Mouse (Mus musculus) layer of hippocampus, postnatal 10 days (tissue): ENCODE data around the gene Rgs3. TPM values are rescaled to one million over a fixed set of nuclear protein-coding genes. Genes with fewer than 3 reads are reported as not detected.

Source experiments
- DNase-seq, 2 experiments: peaks; one replicate each; pipeline ENCODE4 v3.0.0; 2021; ENCODE audit warnings: low spot score in 2 of 2
- total RNA-seq, 2 experiments: library from RNA; stranded (reverse); gene quantifications; 2 replicates each; pipeline ENCODE4 v1.2.3; 2021

Gene Rgs3
- total RNA-seq, 2 experiments from 2014 or later = 22.2 to 23.9 TPM

DNA sequence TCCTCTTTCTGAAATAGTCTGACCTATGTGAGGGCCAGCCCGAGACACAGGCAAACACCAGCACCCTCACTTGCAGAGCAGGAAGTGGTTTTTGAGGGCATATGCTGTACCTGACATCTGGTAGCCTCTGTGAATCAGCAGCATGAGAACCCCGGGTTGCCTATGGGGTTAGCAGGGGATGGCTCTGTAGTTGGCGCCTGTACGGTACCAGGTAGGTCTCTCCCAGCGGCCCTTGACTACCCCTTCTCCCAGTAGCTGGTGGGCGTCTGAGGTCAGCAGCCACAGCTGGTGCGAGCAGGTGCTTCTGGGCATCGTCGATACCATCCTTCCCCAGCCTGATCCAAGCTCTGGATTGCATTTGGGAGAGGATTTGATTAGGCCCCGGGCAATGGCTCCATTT, 125.6 kb downstream of the Rgs3 start:
- no peak for DNase-seq

GRCm38 (mm10) chr4:62686769-62687168, 127.1 kb downstream of the Rgs3 start:
- DNase-seq = no peak

DNA sequence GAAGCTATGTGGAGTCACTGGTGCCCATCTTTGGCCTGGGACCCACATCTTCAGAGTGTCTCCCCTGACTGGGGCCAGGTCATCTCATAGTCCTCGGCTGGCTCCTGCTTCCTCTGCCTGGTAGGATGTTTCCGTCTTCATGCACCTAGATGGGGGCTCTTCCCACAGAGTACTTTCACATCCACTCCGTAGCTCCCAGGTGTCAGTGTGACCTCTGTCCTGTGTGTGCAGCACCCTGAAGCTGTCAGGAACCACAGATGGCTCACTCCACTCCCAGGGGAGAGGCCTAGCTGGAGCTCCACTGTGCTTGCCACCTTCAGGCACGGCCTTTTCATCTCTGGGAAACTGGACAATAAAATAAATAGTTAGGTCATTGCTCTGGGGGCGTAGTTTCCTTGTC, 128.5 kb downstream of the Rgs3 start:
- no peak for DNase-seq

GRCm38 (mm10) chr4:62690997-62691396, 131.3 kb downstream of the Rgs3 start:
- DNase-seq = no peak

GRCm38 (mm10) chr4:62691625-62692024, 132.0 kb downstream of the Rgs3 start:
- DNase-seq = no peak

GRCm38 (mm10) chr4:62693839-62694238, 134.2 kb downstream of the Rgs3 start:
- peak; percentile 52 to 69 for DNase-seq

- no peak for DNase-seq
Observed at GRCm38 (mm10) chr4:62694703-62695439, 135.2 kb downstream of the Rgs3 start.

DNA sequence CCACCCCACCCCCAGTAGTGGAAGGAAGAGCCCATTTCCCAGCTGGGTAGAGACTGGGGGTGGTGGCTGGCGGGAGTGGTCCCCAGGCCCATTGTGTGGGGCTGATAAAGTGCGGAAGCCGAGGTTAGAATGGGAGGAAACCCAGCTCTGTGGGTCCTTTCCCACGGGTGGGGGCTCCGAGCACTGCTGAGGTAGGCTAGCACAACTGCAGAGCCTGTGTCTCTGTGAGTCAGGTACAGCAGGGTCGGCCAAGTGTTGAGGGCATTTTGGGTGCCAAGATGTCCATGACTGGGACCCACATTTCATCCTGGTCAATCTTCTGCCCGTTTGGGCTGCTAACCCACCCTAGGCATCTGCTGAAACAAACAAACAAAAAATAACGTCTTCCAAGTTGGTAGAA, 135.9 kb downstream of the Rgs3 start:
- no peak for DNase-seq

- DNase-seq = peak; percentile 61 to 70
Observed at GRCm38 (mm10) chr4:62695946-62696345, 136.3 kb downstream of the Rgs3 start.

GRCm38 (mm10) chr4:62696699-62697404, 137.2 kb downstream of the Rgs3 start:
- DNase-seq = peak; percentile 48 to 61

DNA sequence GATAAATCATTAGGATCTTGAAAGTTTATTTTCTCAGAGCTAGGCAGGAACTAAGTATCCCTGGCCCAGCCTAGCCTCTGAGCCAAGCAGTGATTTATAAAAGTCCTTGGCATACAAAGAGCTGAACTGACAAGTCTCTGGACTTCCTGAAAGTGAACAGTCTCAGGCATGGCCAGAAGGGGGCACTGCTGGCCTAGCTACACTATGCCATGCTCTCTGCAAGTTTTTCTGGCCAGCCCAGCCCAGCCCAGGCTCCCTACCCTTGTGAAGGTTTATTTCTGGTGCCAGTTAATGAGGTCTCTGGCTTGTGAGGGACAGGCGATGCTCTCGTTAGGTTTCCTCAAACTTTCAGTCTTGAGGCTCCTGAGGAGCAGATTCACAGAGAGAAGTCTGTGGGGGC, 137.8 kb downstream of the Rgs3 start:
- DNase-seq = peak; percentile 89 to 91

GRCm38 (mm10) chr4:62698521-62698920, 138.9 kb downstream of the Rgs3 start:
- DNase-seq = no peak

GRCm38 (mm10) chr4:62699191-62699812, 139.7 kb downstream of the Rgs3 start:
- peak; percentile 92 to 94 for DNase-seq

DNA sequence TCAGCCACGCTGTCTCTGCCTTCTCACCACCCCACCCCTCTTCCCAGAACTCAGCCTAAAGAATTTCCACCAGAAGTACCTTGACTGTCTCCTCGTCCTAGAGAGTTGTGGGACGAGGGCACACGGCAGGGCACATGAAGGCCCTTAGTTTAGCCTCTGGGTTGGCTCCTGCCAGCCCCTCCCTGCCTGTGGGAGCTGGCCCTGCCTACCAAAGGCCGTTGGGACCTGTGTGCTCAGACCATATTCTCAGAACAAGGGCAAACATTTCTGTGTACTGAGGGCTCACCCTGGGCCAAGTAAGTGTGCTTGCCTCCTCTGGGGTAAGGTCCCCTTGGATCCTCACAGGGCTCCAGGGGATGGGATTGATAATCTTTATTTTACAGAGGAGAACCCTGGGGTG, 140.8 kb downstream of the Rgs3 start:
- DNase-seq = no peak

DNA sequence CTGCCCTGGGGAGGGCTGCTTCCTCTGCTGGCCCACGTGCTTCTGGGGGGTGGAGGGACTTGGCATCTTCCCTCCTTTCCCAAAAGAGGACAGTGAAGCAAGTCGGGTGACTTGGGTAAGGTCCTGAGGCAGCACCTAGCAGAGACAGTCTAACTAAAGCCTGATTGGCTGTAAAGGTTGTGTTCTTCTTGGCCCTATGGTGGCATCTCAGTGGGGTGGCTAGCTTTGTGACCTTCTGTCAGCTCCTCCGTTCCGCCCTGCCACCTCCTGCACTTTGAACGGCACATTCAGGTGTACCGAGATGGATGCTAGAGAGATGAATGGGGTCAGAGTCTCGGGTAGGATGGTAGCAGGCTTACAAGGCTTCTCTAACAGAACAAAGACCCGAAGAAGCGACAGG, 143.5 kb downstream of the Rgs3 start:
- DNase-seq = no peak

DNA sequence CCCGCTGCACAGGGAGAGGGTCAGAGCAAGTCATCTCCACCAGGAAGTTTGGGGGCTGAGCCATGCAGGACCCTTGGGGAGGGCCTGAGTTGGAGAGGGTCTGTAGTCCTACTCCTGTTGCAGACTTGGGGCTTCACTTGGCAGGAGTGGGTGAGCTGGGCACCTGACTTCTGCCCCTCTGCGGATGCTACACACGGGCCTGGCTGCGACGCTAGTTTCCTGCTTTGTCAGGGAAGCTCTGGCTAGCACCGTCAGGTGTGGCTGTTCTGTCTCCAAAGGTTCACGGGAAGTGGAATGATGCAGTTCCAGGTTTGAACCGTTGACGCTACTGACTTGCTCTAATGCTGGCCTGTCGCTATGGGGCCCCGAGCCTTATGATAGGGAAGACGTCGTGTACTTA, 144.6 kb downstream of the Rgs3 start:
- no peak for DNase-seq

GRCm38 (mm10) chr4:62705013-62705412, 145.4 kb downstream of the Rgs3 start:
- DNase-seq = no peak

DNA sequence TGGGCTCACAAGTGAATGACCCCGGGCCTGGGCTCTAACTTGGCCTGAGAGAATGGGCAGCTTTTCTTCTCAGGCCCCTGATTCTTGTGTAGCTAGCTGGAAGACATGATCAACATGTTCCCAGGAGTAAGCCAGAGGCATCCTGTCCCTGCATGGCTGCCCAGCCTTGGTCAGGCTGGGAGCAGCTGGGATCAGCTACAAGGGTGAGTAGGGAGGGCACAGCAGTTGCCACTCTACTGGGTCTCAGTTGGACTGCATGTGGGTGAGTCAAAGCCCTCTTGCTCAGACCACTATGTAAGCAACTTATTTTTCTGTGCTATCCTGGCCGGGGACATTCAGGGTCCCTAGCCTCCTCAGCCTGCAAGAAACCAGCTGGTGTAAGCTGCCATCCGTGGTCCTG, 146.1 kb downstream of the Rgs3 start:
- no peak for DNase-seq

GRCm38 (mm10) chr4:62708084-62708483, 148.4 kb downstream of the Rgs3 start:
- no peak for DNase-seq

- DNase-seq = no peak
Observed at GRCm38 (mm10) chr4:62708994-62709393, 149.3 kb downstream of the Rgs3 start.

GRCm38 (mm10) chr4:62709448-62709847, 149.8 kb downstream of the Rgs3 start:
- no peak for DNase-seq

GRCm38 (mm10) chr4:62711159-62711558, 151.5 kb downstream of the Rgs3 start:
- no peak for DNase-seq
